Mouse (Mus musculus) heart, adult 11 months (tissue): ENCODE measurements around the gene Nudt4.
A peak's percentile ranks its signal among the peaks of the same experiment; 100 is the strongest.

ENCODE experiments used
- DNase-seq: peaks from one replicate; pipeline ENCODE4 v3.0.0; 2022

Nudt4 gene

DNA sequence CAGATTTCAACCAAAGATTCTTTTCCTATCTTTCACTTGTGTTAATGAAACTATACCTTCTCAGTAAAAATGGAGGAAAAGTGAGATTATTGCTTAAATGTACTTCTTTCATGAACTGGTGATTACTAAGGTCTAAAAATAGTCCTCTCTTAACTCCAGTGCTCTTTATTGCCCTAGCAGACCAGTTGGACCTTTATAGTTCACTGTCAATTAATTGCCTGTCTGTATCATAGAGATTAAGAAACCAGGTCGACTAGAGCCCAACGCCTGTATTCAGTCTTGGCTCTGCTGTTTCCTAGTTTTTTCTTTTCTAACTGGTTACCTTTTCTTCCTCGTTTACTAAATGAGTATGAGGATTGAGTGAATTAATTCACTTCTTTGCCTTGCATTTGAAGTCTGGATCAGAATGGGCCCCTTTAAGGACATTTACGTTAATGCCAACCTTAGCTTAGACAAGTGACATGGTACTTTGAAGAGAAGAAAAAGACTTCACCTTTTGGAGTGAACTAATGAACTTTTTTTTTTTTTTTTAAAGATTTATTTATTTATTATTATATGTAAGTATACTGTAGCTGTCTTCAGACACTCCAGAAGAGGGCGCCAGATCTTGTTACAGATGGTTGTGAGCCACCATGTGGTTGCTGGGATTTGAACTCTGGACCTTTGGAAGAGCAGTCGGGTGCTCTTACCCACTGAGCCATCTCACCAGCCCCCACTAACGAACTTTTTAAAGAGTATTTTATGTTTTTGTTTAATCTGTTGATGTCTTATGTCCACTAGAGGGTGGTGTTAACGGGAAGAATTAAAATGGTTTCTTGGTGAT lies 28.3 kb downstream of the Nudt4 start:
- DNase-seq, result peak; percentile 37

DNA sequence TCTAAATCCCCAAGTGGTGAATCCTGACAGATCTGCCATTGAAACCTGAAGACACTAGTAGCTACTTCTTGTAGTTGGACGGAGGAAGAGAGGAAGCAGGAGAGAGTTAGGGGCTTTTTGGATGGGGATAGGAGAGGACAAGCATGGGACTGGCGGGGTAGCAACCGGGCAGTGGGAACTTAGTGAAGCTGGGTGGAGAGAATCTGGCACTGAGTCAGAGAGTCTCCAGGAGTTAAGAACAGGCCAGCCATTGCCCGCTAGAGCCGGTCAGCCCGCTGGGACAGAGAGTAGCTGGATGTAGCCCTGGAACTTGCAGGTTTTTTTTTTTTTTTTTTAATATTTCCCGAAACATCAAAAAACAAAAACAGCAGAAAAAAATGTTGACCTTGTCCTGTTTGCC lies 30.6 kb downstream of the Nudt4 start:
- DNase-seq, result peak; percentile 92

DNA sequence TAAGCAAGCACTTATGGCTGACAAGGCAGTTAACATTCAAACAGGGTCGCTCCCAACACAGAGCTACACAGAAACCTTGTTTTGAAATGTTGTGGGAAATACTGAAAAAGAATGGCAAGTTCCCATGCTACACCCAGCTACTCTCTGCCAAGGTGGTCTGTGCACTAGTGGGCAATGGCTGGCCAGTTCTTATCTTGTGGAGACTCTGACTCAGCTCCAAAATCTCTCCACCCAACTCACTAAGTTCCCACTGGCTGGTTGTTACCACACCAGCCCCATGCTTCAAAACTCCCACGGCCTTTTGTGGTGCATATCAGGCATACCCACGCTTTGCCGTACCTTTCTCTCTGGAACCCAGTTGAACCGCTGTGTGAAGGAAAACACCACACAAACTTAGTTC lies 31.0 kb downstream of the Nudt4 start:
- peak; percentile 89 for DNase-seq

DNA sequence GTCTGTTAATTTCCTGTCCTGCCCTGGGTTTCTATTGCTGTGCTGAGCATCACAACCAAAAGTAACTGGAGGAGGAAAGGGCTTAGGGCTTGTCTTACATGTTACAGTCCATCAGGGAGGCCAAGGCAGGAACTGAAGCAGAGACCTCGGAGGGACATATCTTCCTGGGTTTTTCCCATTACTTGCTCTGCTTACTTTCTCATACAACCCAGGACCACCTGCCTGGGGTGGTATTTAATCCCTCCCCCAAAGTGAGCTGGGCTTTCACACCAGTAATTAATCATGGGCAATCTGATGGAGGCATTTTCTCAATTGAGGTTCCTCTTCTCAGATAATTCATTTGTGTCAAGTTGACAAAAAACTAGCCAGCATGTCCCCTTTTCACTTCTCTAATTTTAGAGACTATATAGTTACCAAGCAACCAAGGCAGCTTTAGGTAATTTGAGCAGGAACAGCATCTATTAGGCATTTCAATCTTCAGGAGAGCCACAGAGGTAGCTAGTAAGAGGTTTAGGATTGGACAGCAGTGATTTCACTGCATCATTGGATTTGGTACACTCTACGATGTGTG lies 33.3 kb downstream of the Nudt4 start:
- peak; percentile 86 for DNase-seq

DNA sequence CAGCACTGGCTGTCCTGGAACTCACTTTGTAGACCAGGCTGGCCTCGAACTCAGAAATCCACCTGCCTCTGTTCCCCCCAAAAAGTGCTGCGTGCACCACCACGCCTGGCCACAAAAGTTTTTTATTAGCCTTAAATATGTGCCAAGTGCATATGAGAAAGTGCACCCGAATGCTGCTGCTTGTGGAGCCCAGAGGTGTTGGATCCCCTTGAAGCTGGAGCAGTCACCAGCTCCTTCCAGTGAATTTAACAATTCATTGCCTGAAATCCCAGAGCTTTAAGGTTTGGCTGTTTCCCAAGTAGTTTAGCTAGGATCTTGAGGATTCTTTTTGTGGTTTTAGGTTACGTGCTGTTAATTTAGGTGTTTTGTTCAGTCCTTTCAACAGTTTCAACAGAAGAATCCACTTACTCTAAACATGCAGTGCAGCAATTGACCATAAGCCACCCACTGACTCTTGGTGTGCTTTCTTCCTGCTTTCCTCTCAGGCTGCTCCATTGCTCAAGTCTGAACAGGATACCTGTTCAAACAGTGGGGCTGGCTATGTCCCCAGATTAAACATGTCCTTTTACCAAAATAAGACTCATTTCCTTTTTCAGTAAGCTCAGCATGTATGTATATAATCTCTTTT lies 37.3 kb downstream of the Nudt4 start:
- DNase-seq, result peak; percentile 34

DNA sequence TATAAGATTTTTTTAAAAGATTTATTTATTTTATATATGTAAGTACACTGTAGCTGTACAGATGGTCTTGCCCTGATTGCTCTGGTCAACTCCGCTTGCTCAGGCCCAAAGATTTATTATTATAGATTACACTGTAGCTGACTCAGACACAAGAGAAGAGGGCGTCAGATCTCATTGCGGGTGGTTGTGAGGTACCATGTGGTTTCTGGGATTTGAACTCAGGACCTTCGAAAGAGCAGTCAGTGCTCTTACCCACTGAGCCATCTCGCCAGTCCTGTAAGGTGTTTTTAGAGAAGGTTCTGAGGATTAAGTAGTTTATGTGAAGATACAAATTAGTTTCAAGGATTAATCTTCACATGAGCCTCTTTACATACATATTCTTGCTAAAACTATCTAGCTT lies 38.1 kb downstream of the Nudt4 start:
- peak; percentile 76 for DNase-seq

DNA sequence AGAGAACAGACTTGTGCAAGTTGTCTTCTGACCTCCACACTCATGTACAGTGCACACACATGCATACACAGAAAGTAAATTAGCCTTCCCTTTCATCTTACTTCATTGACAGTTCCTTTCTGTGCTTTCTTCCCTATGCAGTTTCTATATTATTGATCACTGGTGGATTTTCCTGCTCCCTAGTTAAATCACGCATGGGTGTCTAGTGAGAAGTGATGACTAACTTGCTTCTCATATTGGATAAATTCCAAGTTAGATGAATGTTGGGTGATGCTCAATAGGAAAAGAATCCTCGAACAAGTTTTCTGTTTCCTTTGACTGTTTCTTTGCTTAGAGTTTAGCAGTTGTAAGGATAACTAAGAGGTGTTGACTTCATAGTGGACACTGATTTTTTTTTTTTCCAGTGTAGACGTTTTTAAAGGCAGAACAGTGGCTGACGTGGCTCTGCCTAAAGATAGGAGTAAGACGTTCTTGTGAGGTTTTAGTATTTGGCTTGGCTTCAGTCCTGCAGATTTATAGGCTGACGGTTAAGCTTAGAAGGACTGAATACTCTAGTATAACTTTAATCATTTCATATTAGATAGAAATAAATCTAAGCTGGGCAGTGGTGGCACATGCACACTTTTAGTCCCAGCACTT lies 38.8 kb downstream of the Nudt4 start:
- DNase-seq, result peak; percentile 74

DNA sequence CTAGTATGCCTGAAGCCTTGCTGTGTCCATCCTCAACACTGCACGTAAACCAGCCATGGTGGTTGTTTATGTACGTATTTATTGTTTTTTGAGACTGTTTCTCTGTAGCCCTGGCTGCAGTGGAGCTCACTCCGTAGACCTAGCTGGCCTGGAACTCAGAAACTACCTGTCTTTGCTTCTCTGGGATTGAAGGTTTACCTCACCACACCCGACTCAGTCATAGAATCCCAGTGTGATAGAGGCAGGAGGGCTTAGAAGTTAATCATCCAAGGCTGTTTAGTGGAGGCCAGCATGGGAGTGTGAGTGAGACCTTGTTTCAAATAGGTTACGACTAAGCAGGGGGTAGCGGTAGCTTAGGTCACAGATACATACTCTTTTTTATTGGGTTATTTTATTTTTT lies 46.3 kb downstream of the Nudt4 start:
- peak; percentile 51 for DNase-seq

DNA sequence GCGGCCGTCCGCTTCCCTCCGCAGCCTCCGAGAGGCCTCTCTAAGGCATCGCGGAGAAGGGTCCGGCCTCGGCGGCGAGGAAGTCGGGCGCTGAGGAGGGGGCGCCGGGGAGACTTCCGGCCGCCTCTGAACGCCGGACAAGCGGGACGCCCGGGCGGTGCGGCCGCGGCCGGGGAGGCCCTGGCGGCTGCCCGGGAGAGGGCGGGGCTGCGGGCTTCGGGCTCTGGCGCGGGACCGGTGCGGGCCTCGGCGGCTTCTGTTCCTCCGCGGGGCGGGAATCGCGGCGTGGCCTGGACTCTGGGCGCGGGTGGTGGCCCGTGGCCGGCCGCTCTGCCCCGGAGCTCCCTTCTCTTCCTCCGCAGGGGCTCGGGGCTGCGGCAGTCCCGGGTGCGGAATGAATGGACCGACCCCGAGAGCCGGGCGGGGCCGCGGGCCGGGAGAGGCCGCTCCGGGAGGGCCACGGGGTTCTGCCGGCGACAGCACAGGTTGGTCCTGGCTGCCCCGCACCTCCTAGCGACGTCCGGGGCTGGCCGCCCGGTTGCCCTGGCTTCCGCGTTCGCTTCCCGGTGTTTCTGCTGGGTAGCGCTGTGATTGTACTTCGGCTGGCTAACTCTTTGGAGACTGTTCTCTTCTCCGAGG lies 48.5 kb downstream of the Nudt4 start:
- DNase-seq, result no peak

DNA sequence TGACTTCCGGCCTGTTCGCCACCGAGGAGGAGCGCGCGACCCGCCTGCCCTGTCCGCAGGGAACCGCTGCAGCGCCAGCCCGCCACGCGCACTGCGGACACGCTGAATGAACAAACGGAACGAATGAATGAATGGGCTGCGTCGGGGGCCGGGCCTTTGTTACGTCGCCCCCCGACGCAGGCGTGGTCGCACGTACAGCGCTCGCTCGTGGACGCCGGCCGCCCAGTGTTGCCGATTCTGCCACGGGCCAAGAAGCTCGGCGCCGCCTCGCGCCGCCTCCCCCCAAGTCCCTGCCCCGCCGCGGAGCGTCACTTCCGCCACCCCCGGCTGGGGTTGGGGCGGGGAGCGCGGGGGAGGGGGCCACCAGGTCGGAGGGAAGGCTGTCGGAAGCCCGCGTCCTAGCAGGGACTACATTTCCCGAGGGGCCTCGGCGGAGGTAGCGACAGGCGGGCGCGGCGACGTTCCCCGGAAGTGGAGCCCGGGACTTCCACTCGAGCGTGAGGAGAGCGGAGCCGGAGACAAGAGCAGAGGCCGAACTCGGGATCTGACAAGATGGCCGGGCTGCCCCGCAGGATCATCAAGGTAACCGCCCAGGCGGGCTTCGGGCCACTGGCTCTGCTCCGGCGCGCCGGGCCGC lies 49.2 kb downstream of the Nudt4 start, which contains the start of gene Ube2n:
Gene Ube2n (plus strand): TSS at position 490 of the 637 bp plus-strand sequence.
- DNase-seq, result peak; percentile 100

DNA sequence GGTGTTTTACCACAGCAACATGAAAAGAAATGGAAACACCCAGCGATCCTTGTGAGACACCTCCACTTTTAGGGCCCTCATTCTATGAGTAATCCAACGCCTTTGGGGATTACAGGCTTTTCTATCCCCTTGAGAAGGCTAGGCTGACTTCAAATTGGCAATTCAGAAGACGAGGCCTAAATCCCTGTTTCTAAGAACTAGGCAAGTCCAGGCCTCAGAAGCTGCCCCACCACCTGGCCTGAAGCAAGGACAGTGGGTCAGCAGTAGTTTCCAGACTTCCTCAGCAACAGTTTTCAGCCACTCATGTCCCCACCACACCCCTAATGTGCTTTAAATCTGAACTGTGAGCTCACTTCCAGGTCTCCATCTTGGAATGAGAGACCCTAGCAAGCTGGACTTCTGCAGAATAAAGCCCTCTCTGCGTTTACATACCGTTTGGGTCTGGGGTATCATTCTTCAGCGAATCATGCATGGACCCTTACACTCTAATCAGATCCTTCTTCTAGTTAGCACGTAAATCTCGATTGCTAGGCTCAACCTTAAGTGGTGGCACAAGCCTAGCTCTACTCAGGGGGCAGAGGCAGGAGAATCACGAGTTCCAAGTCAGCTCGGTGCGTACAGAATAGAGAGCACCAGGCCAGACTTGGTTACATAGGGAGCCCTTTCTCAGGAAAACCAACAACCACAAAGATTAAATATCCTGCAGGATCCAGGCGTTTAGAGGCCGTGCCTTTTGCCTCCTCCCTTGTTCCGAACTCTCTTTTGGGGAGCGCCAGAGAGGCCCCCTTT lies 50.0 kb downstream of the Nudt4 start:
- peak; percentile 87 for DNase-seq

DNA sequence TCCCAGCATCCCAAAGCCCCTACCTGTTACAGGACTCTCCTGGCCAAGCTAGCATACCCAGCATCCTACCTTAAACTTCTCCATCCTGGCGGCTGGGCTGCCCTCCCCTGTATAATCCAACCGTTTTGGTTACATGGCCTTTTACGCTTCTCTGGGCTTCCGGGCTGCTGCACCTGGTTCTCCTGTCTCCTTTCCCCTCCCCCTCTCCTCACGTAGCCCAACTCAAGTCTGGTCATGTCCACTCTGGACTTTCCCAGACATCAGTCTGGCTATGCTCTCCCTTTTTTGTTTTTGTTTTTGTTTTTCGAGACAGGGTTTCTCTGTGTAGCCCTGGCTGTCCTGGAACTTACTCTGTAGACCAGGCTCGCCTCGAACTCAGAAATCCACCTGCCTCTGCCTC lies 51.3 kb downstream of the Nudt4 start:
- no peak for DNase-seq

DNA sequence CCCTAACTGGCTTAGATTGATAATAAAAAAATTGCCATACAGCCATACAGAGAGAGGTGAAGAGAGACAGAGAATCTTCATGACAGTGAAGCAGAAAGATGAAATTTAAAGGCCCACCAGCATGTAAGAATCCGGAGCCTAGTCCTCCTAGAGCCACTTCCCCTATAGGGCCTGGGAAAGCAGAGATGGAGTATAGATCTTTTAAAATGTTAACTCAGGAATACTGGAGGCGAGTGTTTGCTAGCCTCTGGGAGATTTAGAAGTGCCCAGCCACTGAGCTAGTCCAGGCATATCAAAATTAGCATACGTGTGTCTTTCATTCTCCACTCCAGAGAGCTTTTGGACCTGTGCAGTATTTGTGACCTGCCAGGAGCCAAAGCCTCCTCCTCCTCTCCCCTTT lies 54.7 kb downstream of the Nudt4 start:
- DNase-seq, result peak; percentile 64

DNA sequence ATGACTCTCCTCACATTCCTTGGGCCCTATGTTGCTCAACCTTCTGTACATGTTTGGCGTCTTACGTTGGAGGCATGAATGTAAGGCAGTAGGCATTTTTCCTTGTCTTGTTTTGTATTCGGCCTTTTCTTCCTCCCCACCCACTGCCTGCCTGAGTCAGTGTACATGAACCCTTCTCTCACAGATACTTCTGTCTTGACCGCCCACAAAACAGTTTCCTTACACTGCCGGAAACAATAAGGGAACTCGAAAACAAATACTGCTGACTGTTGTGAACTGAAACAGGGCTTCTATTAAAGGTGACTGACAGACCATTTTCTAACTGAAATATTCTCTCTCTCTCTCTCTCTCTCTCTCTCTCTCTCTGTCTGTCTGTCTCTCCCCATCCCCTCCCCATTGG lies 55.2 kb downstream of the Nudt4 start:
- DNase-seq, result peak; percentile 94

DNA sequence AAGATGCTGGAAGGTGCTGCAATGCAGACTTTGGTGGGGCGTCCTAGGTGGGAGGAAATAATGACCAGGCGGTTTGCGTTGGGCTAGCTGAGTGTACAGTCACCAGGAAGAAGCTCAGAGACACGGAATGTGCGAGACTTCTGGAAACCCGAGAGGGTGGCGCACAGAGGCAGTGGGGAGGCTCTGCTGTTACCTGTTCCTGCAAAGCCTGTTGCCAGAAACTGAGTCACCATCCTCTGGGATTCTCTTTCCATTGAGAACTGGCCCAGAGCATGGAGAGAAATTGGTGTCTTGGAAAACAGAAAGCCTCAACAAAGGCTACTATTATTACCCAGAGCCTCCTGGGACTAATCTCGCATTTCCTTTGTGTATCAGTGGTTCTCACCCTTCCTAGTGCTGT lies 55.8 kb downstream of the Nudt4 start:
- DNase-seq, result peak; percentile 92

DNA sequence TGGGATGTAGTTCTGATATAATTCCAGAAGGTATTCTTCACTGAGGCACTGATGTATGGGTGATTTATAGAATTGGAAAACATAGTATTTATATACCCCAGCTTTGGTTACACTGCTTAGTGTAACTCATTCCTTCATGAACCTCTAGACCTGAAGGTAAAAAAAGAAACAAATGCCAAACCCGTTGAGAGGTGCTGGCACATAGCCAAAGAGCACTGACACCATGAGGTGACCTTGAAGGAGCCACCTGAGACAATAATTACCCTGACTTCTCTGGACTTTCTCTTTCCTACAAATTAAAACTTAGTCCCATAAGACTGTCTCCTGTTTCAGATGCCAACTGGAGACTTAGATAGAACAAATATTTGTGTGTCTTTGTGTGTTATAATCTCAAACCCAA lies 59.6 kb downstream of the Nudt4 start:
- peak; percentile 4 for DNase-seq

DNA sequence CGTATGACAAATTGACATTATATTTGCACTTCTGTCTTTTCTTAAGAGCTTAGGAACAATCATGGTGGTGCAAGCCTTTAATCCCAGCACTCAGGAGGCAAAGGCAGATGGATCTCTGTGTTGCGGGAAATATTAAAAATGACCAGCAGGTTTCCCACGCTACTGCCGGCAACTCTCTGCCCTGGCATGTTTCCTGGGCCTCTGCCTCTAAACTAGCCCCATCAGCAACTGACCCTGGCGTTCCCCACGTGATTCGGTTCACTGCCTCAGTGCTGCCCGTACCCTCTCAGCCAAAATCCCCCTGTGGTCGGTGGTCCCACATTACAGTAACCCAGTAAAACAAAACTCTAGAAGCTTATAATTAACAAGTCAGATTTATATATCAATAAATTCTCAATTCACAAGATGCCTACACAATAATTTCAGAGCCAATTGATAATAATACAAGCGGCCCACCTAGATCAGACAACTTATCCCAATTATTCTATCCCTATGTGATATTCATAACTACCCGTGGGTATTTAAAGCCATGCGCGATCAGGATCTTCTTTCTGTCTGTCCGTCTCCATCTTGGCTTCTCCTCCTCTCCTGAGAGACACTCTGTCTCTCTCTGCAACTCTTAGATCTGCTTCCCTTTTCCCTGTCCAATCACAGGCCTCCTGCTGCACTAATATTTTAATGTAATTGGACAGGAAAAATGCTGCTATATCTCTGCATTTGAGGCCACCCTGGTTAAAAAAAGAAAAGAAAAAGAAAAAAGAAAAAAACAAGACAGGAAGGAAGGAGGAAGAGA lies 60.3 kb downstream of the Nudt4 start:
- DNase-seq, result peak; percentile 45

DNA sequence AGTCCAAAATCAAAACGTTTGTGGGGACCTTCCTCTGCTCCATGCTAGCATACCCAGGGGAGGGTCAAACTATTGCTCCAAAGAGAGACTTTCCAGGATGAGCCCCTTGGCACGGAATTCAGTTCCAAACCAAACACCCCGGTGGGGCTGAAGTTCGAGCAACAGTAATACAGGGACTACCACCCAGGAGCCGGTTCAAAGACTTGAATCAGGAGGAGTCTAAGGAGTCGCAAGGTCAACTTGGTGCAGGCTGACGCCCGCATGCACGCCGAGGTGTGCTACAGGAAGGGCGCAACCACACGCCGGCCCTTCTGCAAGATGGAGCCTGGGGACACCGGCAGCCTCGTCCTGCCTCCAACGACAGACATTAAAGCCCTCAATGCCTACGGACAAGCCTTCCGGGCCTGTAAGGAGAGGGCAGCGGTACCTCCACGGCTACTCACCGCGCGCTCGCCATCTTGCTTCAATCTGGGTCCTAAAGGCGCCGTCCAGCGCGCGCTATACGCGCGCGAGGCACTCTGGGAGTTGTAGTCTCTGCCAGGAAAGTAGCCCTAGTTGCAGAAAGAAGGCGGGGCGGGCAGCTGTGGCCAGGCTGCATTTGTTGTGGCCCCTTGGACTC lies 62.4 kb downstream of the Nudt4 start, which contains the start of gene Mrpl42:
Gene Mrpl42 (minus strand): TSS at position 478 of the 619 bp plus-strand sequence.
- peak; percentile 99 for DNase-seq

DNA sequence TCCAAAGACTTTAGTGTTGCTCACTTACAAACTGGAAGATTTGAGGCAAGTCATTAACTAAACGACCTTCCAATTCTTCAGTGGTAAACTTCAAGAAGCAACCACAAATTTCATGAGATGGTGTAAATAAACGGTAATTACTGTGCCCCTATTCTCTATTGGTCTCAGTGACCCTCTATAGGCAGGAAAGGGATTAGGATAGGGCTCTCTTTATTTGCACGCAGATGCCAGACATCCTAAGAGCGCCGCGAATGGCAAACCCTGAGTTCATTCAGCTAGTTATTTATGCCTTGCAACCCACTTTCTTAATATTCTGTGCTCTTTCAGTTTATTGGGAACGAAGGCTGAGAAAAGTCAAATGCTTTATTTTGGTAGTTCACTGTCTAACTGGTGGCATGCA lies 62.9 kb downstream of the Nudt4 start:
- no peak for DNase-seq
